ENCODE assay signal across 8 mouse cellular contexts in the genomic region with DNA sequence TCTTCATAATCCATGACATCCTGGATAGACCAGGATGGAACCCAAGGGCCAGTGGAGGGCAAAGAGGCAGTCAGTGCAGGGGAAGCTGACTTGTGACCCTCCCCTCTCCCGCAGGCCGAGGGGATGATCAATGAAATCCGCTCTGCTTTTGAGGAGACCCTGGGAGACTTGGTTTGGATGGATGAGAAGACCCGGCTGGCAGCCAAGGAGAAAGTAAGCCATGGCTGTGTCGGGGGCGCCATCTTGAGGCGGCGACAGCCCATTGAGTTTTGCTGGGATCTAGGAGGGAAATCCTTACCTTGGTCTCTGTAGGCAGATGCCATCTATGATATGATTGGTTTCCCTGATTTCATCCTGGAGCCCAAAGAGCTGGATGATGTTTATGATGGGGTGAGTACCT. TPM values are rescaled to one million over a fixed set of nuclear protein-coding genes. Genes with fewer than 3 reads are reported as not detected.
DNase-seq lines count a peak whose midpoint lies in the region; ATAC-seq and TF ChIP-seq lines count a peak whose summit lies in the region.
"Had no signal": no experiment of that assay in that cellular context is flagged by ENCODE, and none has a peak within 500 bp of the region (broad histone marks: within the 10 kb centered on the region; RNA-seq: fewer than 3 reads in every experiment).

No protein-coding gene starts in this region.

- H3K4me1 ChIP-seq in forebrain, postnatal 0 days (ENCODE audit: insufficient read depth) = peaks cover 7% of the 10 kb centered on the region; the same call in 1 of the 2 replicates
- H3K4me1 ChIP-seq in midbrain, embryonic 10.5 days = 0 out of 2 replicates have a peak, but pooled peaks cover 3% of the 10 kb centered on the region
- 0 out of 2 replicates have a peak, but pooled peaks cover 2% of the 10 kb centered on the region for H3K4me1 ChIP-seq in small intestine, adult 2 months (ENCODE audit: control insufficient read depth, insufficient read depth, insufficient read length, low read length)
- H3K4me1 ChIP-seq: limb, embryonic 13.5 days had no signal

- WGBS in forebrain, postnatal 0 days = 1% methylated on average over 8 of the region's 8 CpGs
- 6% methylated on average over 8 of the region's 8 CpGs for WGBS in midbrain, embryonic 10.5 days
- WGBS in small intestine, adult 2 months = under 1% methylated on average over 8 of the region's 8 CpGs

- H3K36me3 ChIP-seq in forebrain, postnatal 0 days (ENCODE audit: insufficient read depth) = peaks cover 20% of the 10 kb centered on the region
- H3K36me3 ChIP-seq in midbrain, embryonic 10.5 days = no peaks in the 10 kb centered on the region
- no peaks in the 10 kb centered on the region for H3K36me3 ChIP-seq in small intestine, adult 2 months (ENCODE audit: control insufficient read depth, insufficient read depth, low read length)
- H3K36me3 ChIP-seq: limb, embryonic 13.5 days had no signal

- H3K27me3 ChIP-seq in forebrain, postnatal 0 days (ENCODE audit: insufficient read depth, low read length) = no peaks in the 10 kb centered on the region
- no peaks in the 10 kb centered on the region for H3K27me3 ChIP-seq in midbrain, embryonic 10.5 days (ENCODE audit: low read depth, poor library complexity, severe bottlenecking)
- no peaks in the 10 kb centered on the region for H3K27me3 ChIP-seq in small intestine, adult 2 months (ENCODE audit: control insufficient read depth, insufficient read depth, low read length)
- H3K27me3 ChIP-seq: limb, embryonic 13.5 days had no signal

- no peak overlapping the region for H3K4me3 ChIP-seq in forebrain, postnatal 0 days (ENCODE audit: low read depth, low read length)
- H3K4me3 ChIP-seq in midbrain, embryonic 10.5 days = no peak overlapping the region
- no peak overlapping the region for H3K4me3 ChIP-seq in small intestine, adult 2 months (ENCODE audit: low read depth, low read length)
- H3K4me3 ChIP-seq: limb, embryonic 13.5 days had no signal

- no peak overlapping the region for H3K4me2 ChIP-seq in forebrain, postnatal 0 days (ENCODE audit: low read depth)
- H3K4me2 ChIP-seq: limb, embryonic 13.5 days had no signal

- no peak overlapping the region for H3K9ac ChIP-seq in forebrain, postnatal 0 days
- H3K9ac ChIP-seq: limb, embryonic 13.5 days had no signal

- ATAC-seq in forebrain, postnatal 0 days = peak; percentile 68
- ATAC-seq in inflammation-experienced regulatory T-cells, adult 6 months = peak; percentile 43

- intact Hi-C loops in left cerebral cortex, postnatal 10 days (cut with DNase I) = loop anchor here (5.0 kb wide), 1 partner anchor 135 kb away; no protein-coding TSS in a partner anchor

- no peaks in the 10 kb centered on the region for H3K9me3 ChIP-seq in forebrain, postnatal 0 days (ENCODE audit: low read length)
- H3K9me3 ChIP-seq in midbrain, embryonic 10.5 days (replicated peaks) = no peaks in the 10 kb centered on the region
- H3K9me3 ChIP-seq: limb, embryonic 13.5 days had no signal

- H3K27ac ChIP-seq in forebrain, postnatal 0 days (ENCODE audit: low read depth, low read length) = no peak overlapping the region
- no peak overlapping the region for H3K27ac ChIP-seq in midbrain, embryonic 10.5 days (replicated peaks)
- no peak overlapping the region for H3K27ac ChIP-seq in small intestine, adult 2 months (ENCODE audit: insufficient read depth, low read depth, low read length)
- H3K27ac ChIP-seq: limb, embryonic 13.5 days had no signal

- TF ChIP-seq CTCF in forebrain, postnatal 0 days (IDR thresholded peaks at IDR 0.05; ENCODE audit: low read depth) = peak; percentile 91
- TF ChIP-seq CTCF in small intestine, adult 2 months (IDR thresholded peaks at IDR 0.05; ENCODE audit: extremely low read depth, insufficient read length, insufficient replicate concordance, low read depth, low read length) = peak; percentile 86

- no peak for TF ChIP-seq POLR2A in small intestine, adult 2 months (IDR thresholded peaks at IDR 0.05; ENCODE audit: low read depth, low read length)

- peak; percentile 61 for DNase-seq in R1 (ENCODE audit: low read depth, low spot score)
- peak; percentile 71 for DNase-seq in cerebellum, adult 11 months
- DNase-seq in forebrain, postnatal 0 days = peak; percentile 88
- DNase-seq in left cerebral cortex, postnatal 10 days (ENCODE audit: extremely low spot score in 1 of 2, low spot score in 2 of 2) = peak; percentile 68 to 81
- peak; percentile 73 for DNase-seq in midbrain, embryonic 10.5 days (ENCODE audit: low spot score)

RNA-seq across cellular contexts. Expression of a gene that starts 9.3 kb away (rescaled TPM):
- 237 and 242 TPM in 2 replicates for total RNA-seq in forebrain, postnatal 0 days (2014; rRNA removed)
- polyA plus RNA-seq in forebrain, postnatal 0 days (2015; fragmentation: Nextera tagmentation; extraction: Ambion mirVana) = 287 and 331 TPM in 2 replicates
- 100 to 1,000 TPM; 135 to 198 (median 183) TPM for polyA plus RNA-seq in inflammation-experienced regulatory T-cells, adult 6 months (2017; shearing (Covaris generic))
- 100 to 1,000 TPM; 261 to 263 TPM for total RNA-seq in left cerebral cortex, postnatal 10 days (2021)
- polyA plus RNA-seq in midbrain, embryonic 10.5 days (2016; fragmentation: Nextera tagmentation; extraction: Ambion mirVana) = 527 and 536 TPM in 2 replicates
- 24.5 and 45.0 TPM in 2 replicates for polyA plus RNA-seq in small intestine, adult 2 months (2012; rRNA removed)

RNA-seq across cellular contexts. Expression of a gene that starts 12.5 kb away (rescaled TPM):
- total RNA-seq in forebrain, postnatal 0 days (2014; rRNA removed) = 17.8 and 22.4 TPM in 2 replicates
- 6.1 and 8.7 TPM in 2 replicates for polyA plus RNA-seq in forebrain, postnatal 0 days (2015; fragmentation: Nextera tagmentation; extraction: Ambion mirVana)
- polyA plus RNA-seq in inflammation-experienced regulatory T-cells, adult 6 months (2017; shearing (Covaris generic)) = not detected
- total RNA-seq in left cerebral cortex, postnatal 10 days (2021) = 10 to 100 TPM; 29.0 TPM
- 5.0 and 6.5 TPM in 2 replicates for polyA plus RNA-seq in midbrain, embryonic 10.5 days (2016; fragmentation: Nextera tagmentation; extraction: Ambion mirVana)
- polyA plus RNA-seq in small intestine, adult 2 months (2012; rRNA removed) = 0.19 and 0.42 TPM in 2 replicates

RNA-seq across cellular contexts. Expression of a gene that starts 21.1 kb away (rescaled TPM):
- total RNA-seq in forebrain, postnatal 0 days (2014; rRNA removed) = 44.1 and 51.0 TPM in 2 replicates
- 45.3 and 57.0 TPM in 2 replicates for polyA plus RNA-seq in forebrain, postnatal 0 days (2015; fragmentation: Nextera tagmentation; extraction: Ambion mirVana)
- under 1 TPM in 1 of 3 experiments, not detected in 2; 0.43 TPM for polyA plus RNA-seq in inflammation-experienced regulatory T-cells, adult 6 months (2017; shearing (Covaris generic))
- total RNA-seq in left cerebral cortex, postnatal 10 days (2021) = 100 to 1,000 TPM; 224 to 225 TPM
- 3.1 and 3.3 TPM in 2 replicates for polyA plus RNA-seq in midbrain, embryonic 10.5 days (2016; fragmentation: Nextera tagmentation; extraction: Ambion mirVana)
- 3.1 and 6.7 TPM in 2 replicates for polyA plus RNA-seq in small intestine, adult 2 months (2012; rRNA removed)

RNA-seq across cellular contexts. Expression of a gene that starts 26.0 kb away (rescaled TPM):
- total RNA-seq in forebrain, postnatal 0 days (2014; rRNA removed) = 223 and 282 TPM in 2 replicates
- 89.8 and 111 TPM in 2 replicates for polyA plus RNA-seq in forebrain, postnatal 0 days (2015; fragmentation: Nextera tagmentation; extraction: Ambion mirVana)
- polyA plus RNA-seq in inflammation-experienced regulatory T-cells, adult 6 months (2017; shearing (Covaris generic)) = 10 to 100 TPM; 48.9 to 68.0 (median 51.3) TPM
- total RNA-seq in left cerebral cortex, postnatal 10 days (2021) = 100 to 1,000 TPM; 361 to 366 TPM
- polyA plus RNA-seq in midbrain, embryonic 10.5 days (2016; fragmentation: Nextera tagmentation; extraction: Ambion mirVana) = 216 and 221 TPM in 2 replicates
- polyA plus RNA-seq in small intestine, adult 2 months (2012; rRNA removed) = 213 and 340 TPM in 2 replicates

RNA-seq across cellular contexts. Expression of a gene that starts 30.6 kb away (rescaled TPM):
- total RNA-seq in forebrain, postnatal 0 days (2014; rRNA removed) = 11.1 and 19.0 TPM in 2 replicates
- 29.2 and 30.3 TPM in 2 replicates for polyA plus RNA-seq in forebrain, postnatal 0 days (2015; fragmentation: Nextera tagmentation; extraction: Ambion mirVana)
- 10 to 100 TPM; 22.7 to 33.7 (median 28.4) TPM for polyA plus RNA-seq in inflammation-experienced regulatory T-cells, adult 6 months (2017; shearing (Covaris generic))
- total RNA-seq in left cerebral cortex, postnatal 10 days (2021) = 10 to 100 TPM; 12.7 to 14.0 TPM
- 59.4 and 61.1 TPM in 2 replicates for polyA plus RNA-seq in midbrain, embryonic 10.5 days (2016; fragmentation: Nextera tagmentation; extraction: Ambion mirVana)
- polyA plus RNA-seq in small intestine, adult 2 months (2012; rRNA removed) = 16.8 and 18.6 TPM in 2 replicates
